In the genomic region with DNA sequence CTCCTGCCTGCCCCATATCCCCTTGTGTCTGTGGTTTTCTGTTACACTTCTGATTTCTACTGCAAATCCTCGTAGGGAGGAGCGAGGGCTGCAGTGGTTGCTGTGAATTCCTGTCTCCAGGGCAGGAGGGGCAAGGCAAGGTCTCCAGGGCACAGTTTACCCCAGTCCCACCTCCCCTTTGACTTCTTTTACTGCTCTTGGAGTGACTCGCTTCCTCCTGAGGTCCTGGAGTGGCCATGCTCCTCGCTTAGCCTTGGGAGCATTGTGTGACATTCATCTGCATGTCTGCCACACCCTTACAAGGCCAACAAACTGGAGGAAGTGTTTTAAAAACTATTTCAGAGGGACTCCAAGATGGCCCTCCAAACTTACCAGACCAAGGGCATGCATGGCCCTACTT, we compare ENCODE assay signal across 25 mouse cellular contexts. TPM values are rescaled to one million over a fixed set of nuclear protein-coding genes. Genes with fewer than 3 reads are reported as not detected.
DNase-seq lines count a peak whose midpoint lies in the region; ATAC-seq and TF ChIP-seq lines count a peak whose summit lies in the region.
"Had no signal": no experiment of that assay in that cellular context is flagged by ENCODE, and none has a peak within 500 bp of the region (broad histone marks: within the 10 kb centered on the region; RNA-seq: fewer than 3 reads in every experiment).

No protein-coding gene starts in this region.

- no peaks in the 10 kb centered on the region for H3K9me3 ChIP-seq in kidney, embryonic 15.5 days (replicated peaks)
- H3K9me3 ChIP-seq in embryonic facial prominence, embryonic 14.5 days (ENCODE audit: control insufficient read depth, low read length) = no peaks in the 10 kb centered on the region
- H3K9me3 ChIP-seq in limb, embryonic 13.5 days = no peaks in the 10 kb centered on the region
- H3K9me3 ChIP-seq: embryonic facial prominence, embryonic 15.5 days; forebrain, embryonic 10.5 days; G1E; heart, embryonic 15.5 days; hindbrain, embryonic 15.5 days; neural tube, embryonic 12.5 days had no signal

- no peaks in the 10 kb centered on the region for H3K36me3 ChIP-seq in kidney, embryonic 15.5 days
- H3K36me3 ChIP-seq in embryonic facial prominence, embryonic 14.5 days (ENCODE audit: control insufficient read depth, insufficient read depth, low read length) = no peaks in the 10 kb centered on the region
- H3K36me3 ChIP-seq in limb, embryonic 13.5 days = no peaks in the 10 kb centered on the region
- H3K36me3 ChIP-seq in heart, adult 2 months (ENCODE audit: control insufficient read depth, insufficient read depth, low read length) = no peaks in the 10 kb centered on the region
- H3K36me3 ChIP-seq: embryonic facial prominence, embryonic 15.5 days; forebrain, embryonic 10.5 days; G1E; heart, embryonic 15.5 days; hindbrain, embryonic 15.5 days; neural tube, embryonic 12.5 days had no signal

- no peak overlapping the region for H3K4me2 ChIP-seq in kidney, embryonic 15.5 days
- H3K4me2 ChIP-seq in embryonic facial prominence, embryonic 14.5 days (ENCODE audit: low read depth, low read length) = no peak overlapping the region
- no peak overlapping the region for H3K4me2 ChIP-seq in limb, embryonic 13.5 days (replicated peaks)
- H3K4me2 ChIP-seq: embryonic facial prominence, embryonic 15.5 days; heart, embryonic 15.5 days; hindbrain, embryonic 15.5 days; midbrain, embryonic 11.5 days; neural tube, embryonic 12.5 days had no signal

- no peak for ATAC-seq in kidney, embryonic 15.5 days (replicated peaks; ENCODE audit: low FRiP score)
- no peak for ATAC-seq in embryonic facial prominence, embryonic 14.5 days (ENCODE audit: low read depth)
- no peak for ATAC-seq in limb, embryonic 13.5 days (ENCODE audit: low FRiP score, low read depth)
- ATAC-seq: liver, postnatal 0 days had no signal

- H3K4me1 ChIP-seq in kidney, embryonic 15.5 days = peaks cover 8% of the 10 kb centered on the region; the same call in 1 of the 2 replicates
- peaks cover 3% of the 10 kb centered on the region; the same call in 1 of the 2 replicates for H3K4me1 ChIP-seq in embryonic facial prominence, embryonic 14.5 days (ENCODE audit: control insufficient read depth, insufficient read depth, low read length)
- H3K4me1 ChIP-seq in limb, embryonic 13.5 days = peaks cover 9% of the 10 kb centered on the region; the same call in 1 of the 2 replicates
- H3K4me1 ChIP-seq in heart, adult 2 months (ENCODE audit: control insufficient read depth, insufficient read depth, low read length) = peaks cover 1% of the 10 kb centered on the region; the same call in 1 of the 2 replicates
- H3K4me1 ChIP-seq: heart, embryonic 15.5 days; hindbrain, embryonic 15.5 days; neural tube, embryonic 12.5 days had no signal

- WGBS in kidney, embryonic 15.5 days = 32% methylated on average over 4 of the region's 4 CpGs
- 31% methylated on average over 4 of the region's 4 CpGs for WGBS in embryonic facial prominence, embryonic 14.5 days
- 22% methylated on average over 4 of the region's 4 CpGs for WGBS in limb, embryonic 13.5 days
- WGBS in heart, adult 2 months = 56% methylated on average over 4 of the region's 4 CpGs

- no peak for TF ChIP-seq CTCF in heart, adult 2 months (IDR thresholded peaks at IDR 0.05)

- no peak for DNase-seq in kidney, postnatal 25 days
- DNase-seq in 416B (ENCODE audit: low read depth) = peak; percentile 64
- DNase-seq in embryonic facial prominence, embryonic 14.5 days (ENCODE audit: low spot score) = peak; percentile 10
- no peak for DNase-seq in urinary bladder, postnatal 10 days (ENCODE audit: low spot score)
- no peak for DNase-seq in urinary bladder, postnatal 4 days (ENCODE audit: low spot score in 2 of 2)
- DNase-seq in heart, adult 2 months = no peak
- DNase-seq: cerebellum, adult 9-11 months; heart, adult 11 months; heart, postnatal 4 days; kidney, adult 11 months; layer of hippocampus, postnatal 36 days; liver, postnatal 0 days; lung, postnatal 36 days; right cerebral cortex, adult 18-20 months; thymus, adult 2 months had no signal

- 0 out of 2 replicates have a peak overlapping the region, but pooled peaks have one; percentile 25 for H3K27ac ChIP-seq in kidney, embryonic 15.5 days
- no peak overlapping the region for H3K27ac ChIP-seq in embryonic facial prominence, embryonic 14.5 days (replicated peaks; ENCODE audit: low read depth, low read length)
- peak overlapping the region; percentile 44; the same call in 1 of the 2 replicates for H3K27ac ChIP-seq in limb, embryonic 13.5 days
- no peak overlapping the region for H3K27ac ChIP-seq in heart, adult 2 months
- H3K27ac ChIP-seq: embryonic facial prominence, embryonic 15.5 days; forebrain, embryonic 10.5 days; heart, embryonic 15.5 days; hindbrain, embryonic 15.5 days; kidney, postnatal 0 days; neural tube, embryonic 12.5 days had no signal

- no peak overlapping the region for H3K9ac ChIP-seq in kidney, embryonic 15.5 days
- H3K9ac ChIP-seq in embryonic facial prominence, embryonic 14.5 days (ENCODE audit: low read depth, low read length) = no peak overlapping the region
- H3K9ac ChIP-seq in limb, embryonic 13.5 days = no peak overlapping the region
- H3K9ac ChIP-seq in heart, adult 2 months (ENCODE audit: low read depth, low read length) = no peak overlapping the region
- H3K9ac ChIP-seq: embryonic facial prominence, embryonic 15.5 days; heart, embryonic 15.5 days; hindbrain, embryonic 15.5 days; liver, postnatal 0 days; neural tube, embryonic 12.5 days had no signal

- H3K4me3 ChIP-seq in kidney, embryonic 15.5 days (replicated peaks) = no peak overlapping the region
- H3K4me3 ChIP-seq in embryonic facial prominence, embryonic 14.5 days (ENCODE audit: low read depth, low read length) = no peak overlapping the region
- no peak overlapping the region for H3K4me3 ChIP-seq in limb, embryonic 13.5 days
- H3K4me3 ChIP-seq in heart, adult 2 months = no peak overlapping the region
- H3K4me3 ChIP-seq: embryonic facial prominence, embryonic 15.5 days; forebrain, embryonic 10.5 days; heart, embryonic 15.5 days; hindbrain, embryonic 15.5 days; neural tube, embryonic 12.5 days had no signal

- no peak for TF ChIP-seq EP300 in heart, adult 2 months (IDR thresholded peaks at IDR 0.05; ENCODE audit: insufficient read depth, low read depth, low read length)

- intact Hi-C loops in heart, adult 2 months (cut with DNase I) = no loop called here

- TF ChIP-seq POLR2A in heart, adult 2 months (IDR thresholded peaks at IDR 0.05; ENCODE audit: insufficient read depth, low read depth, low read length) = no peak

- no peaks in the 10 kb centered on the region for H3K79me2 ChIP-seq in heart, adult 2 months (replicated peaks; ENCODE audit: control insufficient read depth, insufficient read depth, low read length)

- no peaks in the 10 kb centered on the region for H3K27me3 ChIP-seq in kidney, embryonic 15.5 days
- H3K27me3 ChIP-seq in embryonic facial prominence, embryonic 14.5 days (replicated peaks; ENCODE audit: control insufficient read depth, insufficient read depth, low read length) = no peaks in the 10 kb centered on the region
- no peaks in the 10 kb centered on the region for H3K27me3 ChIP-seq in limb, embryonic 13.5 days
- H3K27me3 ChIP-seq in heart, adult 2 months (ENCODE audit: control insufficient read depth, insufficient read depth, low read length) = no peaks in the 10 kb centered on the region
- H3K27me3 ChIP-seq: embryonic facial prominence, embryonic 15.5 days; heart, embryonic 15.5 days; hindbrain, embryonic 15.5 days; neural tube, embryonic 12.5 days had no signal

RNA-seq across cellular contexts. Expression of a gene that starts 16.7 kb away (rescaled TPM):
- 50.6 and 50.9 TPM in 2 replicates for polyA plus RNA-seq in kidney, embryonic 15.5 days (2015; fragmentation: Nextera tagmentation; extraction: Ambion mirVana)
- 51.5 and 53.1 TPM in 2 replicates for polyA plus RNA-seq in embryonic facial prominence, embryonic 14.5 days (2014; fragmentation: Nextera tagmentation; extraction: Ambion mirVana)
- 43.6 and 45.9 TPM in 2 replicates for polyA plus RNA-seq in limb, embryonic 13.5 days (2015; fragmentation: Nextera tagmentation; extraction: Ambion mirVana)
- total RNA-seq in heart, adult 2 months (2021) = 10 to 100 TPM; 61.5 to 61.7 TPM
- 29.4 and 44.2 TPM in 2 replicates for polyA plus RNA-seq in heart, adult 2 months (2012; rRNA removed)

Comparison
In these comparisons a context has a peak if more than half of its experiments do, and no peak if none do; other contexts are left out.
1. H3K27ac ChIP-seq: peak in kidney, embryonic 15.5 days (single experiment) and limb, embryonic 13.5 days (single experiment); none in embryonic facial prominence, embryonic 14.5 days (single experiment) and heart, adult 2 months (single experiment).
2. DNase-seq: peak in 416B (single experiment) and embryonic facial prominence, embryonic 14.5 days (single experiment); none in kidney, postnatal 25 days (0 of 2), urinary bladder, postnatal 10 days (single experiment), urinary bladder, postnatal 4 days (0 of 2) and heart, adult 2 months (0 of 2).